Mouse (Mus musculus): ENCODE data around the gene Phtf2.

DNA sequence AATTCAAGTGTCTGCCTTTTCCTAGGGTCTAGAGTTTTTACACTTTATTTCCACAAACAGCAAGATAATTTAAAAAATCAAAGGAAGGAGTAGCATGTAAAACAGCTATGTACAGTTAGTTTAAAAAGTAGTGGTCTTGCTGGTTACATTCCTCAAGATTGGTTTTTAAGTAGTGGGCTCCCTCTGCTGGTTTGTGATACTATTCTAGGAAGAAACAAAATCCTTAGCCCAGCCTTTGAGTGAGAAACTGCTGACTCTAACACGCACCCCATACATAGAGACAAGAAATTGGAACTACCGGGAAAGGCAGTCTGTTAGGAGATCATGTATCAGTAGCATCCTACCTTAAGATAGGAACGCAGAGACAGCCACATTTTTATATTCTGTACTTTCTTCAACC is 108.6 kb downstream of the Phtf2 start:
- TF ChIP-seq CTCF (IDR thresholded peaks at IDR 0.05; ENCODE audit: control insufficient read depth, insufficient read depth, insufficient replicate concordance, low read depth, low read length) (no peak), POLR2A (IDR thresholded peaks at IDR 0.05; ENCODE audit: control insufficient read depth, low read depth, low read length) (no peak)

Measured in testis, adult 2 months (tissue).